Mouse (Mus musculus) retina, postnatal 7 days (tissue): ENCODE data around the gene Bysl.
"Not testable (repeated sequence)": the region's sequence is repeated elsewhere in the genome, so short reads cannot be mapped to it uniquely, and the experiment has no call there.

Experiments
- DNase-seq: peaks from one replicate; pipeline ENCODE4 v3.0.0-alpha.2; 2012; ENCODE audit warnings: low read depth, low spot score

The Bysl gene

GRCm38 (mm10) chr17:47618556-47619311 is 7.4 kb upstream of the Bysl start:
- DNase-seq: no peak

GRCm38 (mm10) chr17:47617605-47618307 is 6.5 kb upstream of the Bysl start:
- no peak for DNase-seq

GRCm38 (mm10) chr17:47616652-47617051 is 5.4 kb upstream of the Bysl start:
- DNase-seq: no peak

DNA sequence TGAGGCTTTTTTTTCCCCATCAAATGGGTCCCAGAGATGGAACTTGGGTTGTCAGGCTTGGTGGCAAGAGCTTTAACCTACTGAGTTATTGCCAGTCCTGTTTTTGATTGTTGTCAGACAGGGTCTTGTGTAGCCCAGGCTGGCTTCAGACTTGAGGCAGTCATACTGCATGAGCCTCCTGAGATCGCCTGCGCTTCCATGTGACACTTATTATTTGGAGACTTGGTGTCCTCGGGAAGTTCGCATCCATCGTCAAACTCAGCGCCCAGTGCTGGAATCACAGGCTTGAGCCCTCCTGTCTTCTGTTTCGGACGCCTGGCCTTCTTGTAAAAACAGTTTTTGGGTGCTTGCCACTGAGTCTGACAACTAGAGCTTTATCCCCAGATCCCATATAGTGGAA is 4.8 kb upstream of the Bysl start:
- no peak for DNase-seq

DNA sequence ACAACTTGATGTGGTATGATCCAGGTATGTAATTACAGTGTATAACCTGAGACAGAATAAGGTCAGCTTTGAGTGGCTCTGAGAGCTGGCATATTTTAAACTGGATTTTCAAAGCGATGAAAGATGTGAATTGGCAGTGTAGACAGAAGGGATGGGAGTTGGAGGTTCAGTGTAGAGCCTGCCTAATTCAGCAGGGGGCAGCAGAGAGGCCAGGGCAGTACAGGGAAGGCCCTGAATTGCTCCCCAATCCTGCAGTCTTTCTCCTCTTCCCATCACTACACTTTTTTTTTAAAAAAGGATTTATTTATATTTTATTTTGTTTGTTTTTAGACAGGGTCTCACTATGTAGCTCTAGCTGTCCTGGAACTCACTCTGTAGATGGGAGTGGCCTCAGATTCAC is 2.7 kb upstream of the Bysl start:
- no peak for DNase-seq

DNA sequence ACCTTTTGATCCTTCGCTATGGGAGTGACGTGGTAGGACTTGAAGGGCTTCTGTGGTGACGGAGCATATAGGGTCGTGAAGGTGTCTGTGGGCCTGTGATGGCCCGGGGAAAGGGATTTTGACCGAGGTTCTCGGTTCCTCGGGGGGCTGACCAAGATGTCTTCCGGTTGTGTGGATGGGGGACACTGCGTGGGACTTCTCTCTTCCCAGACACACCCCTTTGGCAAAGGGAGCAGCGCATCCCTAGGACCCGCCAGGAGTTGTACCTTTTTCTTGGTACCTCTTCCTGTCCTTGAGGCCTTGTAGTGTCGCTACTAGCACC is 330 bp upstream of the Bysl start:
- DNase-seq: no peak

DNA sequence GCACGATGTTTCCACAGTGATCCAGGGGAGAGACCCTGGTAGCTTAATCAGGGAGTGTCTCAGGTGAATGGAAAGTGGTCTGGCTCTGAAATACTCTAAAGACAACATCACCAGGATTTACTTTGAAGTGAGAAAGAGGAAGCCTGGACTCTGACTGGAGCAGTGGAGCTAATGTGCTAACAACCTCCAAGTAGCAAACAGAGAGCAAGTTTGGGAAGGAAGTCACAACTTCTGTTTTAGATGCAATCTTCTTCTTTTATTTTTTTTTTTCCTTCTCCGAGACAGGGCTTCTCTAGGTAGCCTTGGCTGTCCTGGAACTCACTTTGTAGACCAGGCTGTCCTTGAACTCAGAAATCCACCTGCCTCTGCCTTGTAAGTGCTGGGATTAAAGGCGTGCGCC is 2.1 kb downstream of the Bysl start:
- no peak for DNase-seq

DNA sequence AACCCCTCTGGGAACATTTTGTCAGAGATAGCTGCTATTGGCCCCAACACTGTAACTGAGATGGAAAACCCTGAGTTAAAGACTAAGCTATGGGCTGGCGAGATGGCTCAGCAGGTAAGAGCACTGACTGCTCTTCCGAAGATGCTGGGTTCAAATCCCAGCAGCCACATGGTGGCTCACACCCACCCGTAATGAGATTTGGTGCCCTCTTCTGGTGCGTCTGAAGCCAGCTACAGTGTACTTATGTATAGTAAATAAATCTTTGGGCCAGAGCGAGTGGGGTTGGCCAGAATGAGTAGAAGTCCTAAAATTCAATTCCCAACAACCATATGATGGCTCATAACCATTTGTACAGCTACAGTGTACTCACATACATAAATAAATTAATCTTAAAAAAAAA is 5.1 kb downstream of the Bysl start:
- no peak for DNase-seq

DNA sequence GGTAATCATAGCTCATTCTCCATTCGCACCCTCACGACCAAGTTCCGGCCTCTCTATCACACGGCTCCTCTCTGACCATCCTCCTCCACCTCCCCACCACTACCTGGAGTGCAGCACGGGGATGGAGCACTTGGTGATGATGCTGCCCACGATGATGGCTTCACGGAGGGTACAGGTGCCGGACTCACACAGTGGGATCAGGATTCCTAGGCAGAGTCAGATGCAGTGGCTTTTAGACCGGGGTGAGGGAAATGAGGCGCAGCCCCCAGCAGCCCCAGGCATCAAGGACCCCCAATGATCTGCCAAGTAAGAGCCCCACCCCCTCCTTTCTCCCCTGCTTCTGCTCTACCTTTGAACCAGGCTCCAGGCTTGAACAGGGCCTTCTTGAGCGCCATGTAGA is 9.0 kb downstream of the Bysl start:
- DNase-seq: no peak

- DNase-seq: no peak
Observed at GRCm38 (mm10) chr17:47601389-47601755, 9.9 kb downstream of the Bysl start.

GRCm38 (mm10) chr17:47600601-47601388 is 10.5 kb downstream of the Bysl start:
- DNase-seq: no peak

DNA sequence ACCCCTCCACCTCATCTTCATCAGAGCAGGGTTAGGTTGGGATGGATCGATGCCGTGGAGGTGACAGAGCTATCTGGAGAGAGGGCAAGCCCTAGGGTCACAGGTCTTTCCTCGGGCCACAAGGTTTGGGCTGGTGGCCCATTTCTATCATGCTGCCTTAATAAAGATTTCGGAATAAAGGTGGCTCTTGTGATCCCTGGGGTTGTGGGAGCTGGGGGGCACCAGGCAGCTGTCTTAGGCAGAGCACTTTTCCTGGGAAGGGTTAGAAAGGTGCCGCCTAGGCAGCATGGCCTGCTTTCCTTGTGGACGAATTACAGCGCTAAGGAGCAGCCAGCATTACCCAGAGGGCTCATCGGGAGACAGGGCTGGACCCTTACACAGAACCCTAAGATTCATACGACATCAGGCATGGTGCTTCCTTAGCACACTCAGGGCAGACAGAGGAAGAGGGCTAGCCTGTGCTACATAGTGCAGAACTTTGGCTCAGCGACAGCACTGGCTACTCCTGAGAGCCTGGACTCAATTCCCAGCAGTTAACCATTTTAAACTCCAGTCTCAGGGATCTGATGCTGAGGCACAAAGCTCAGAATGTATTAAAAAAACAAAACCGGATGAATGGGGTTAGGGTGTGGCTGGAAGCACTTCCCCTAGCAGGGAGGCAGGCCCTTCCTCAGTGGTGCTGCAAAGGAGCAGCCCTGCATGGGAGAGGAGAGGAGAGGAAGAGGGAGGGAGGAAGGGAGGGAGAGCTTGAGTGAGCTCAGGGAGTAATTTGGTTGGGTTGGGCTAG is 11.6 kb downstream of the Bysl start:
- no peak for DNase-seq

DNA sequence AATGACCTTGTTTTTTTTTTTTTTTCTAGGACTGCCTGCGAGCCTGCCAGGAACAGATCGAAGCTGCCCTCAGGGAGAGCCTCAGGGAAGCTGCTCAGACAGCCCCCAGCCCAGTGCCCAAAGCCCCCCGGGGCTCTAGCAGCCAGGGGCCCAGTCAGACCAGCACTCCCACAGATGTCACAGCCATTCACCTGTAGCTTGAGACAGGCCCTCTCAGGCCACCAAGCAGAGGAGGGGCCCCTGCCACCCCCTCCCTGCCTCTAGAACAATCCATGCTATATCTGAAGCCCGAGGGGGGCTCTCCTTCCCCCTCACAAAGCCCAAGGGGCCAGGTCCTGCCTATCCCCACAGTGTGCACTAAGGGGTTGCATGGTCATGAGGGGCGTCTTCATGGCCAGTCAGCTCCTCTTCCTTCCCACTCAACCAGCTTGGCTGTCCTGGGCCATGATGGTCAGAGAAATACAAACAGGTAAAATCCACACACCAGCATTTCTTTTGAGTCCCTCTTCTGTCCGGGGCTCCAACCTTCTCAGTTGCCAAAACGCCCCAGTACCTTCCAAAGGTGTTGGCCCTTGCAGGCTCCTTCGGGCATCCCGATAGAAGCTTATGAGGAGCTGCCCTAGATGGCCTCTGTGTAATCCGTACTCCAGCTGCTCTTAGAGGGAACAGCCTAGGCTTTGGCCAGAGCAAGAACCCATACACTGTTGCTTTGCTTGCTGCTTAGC is 12.6 kb downstream of the Bysl start:
- DNase-seq: not testable (repeated sequence)

DNA sequence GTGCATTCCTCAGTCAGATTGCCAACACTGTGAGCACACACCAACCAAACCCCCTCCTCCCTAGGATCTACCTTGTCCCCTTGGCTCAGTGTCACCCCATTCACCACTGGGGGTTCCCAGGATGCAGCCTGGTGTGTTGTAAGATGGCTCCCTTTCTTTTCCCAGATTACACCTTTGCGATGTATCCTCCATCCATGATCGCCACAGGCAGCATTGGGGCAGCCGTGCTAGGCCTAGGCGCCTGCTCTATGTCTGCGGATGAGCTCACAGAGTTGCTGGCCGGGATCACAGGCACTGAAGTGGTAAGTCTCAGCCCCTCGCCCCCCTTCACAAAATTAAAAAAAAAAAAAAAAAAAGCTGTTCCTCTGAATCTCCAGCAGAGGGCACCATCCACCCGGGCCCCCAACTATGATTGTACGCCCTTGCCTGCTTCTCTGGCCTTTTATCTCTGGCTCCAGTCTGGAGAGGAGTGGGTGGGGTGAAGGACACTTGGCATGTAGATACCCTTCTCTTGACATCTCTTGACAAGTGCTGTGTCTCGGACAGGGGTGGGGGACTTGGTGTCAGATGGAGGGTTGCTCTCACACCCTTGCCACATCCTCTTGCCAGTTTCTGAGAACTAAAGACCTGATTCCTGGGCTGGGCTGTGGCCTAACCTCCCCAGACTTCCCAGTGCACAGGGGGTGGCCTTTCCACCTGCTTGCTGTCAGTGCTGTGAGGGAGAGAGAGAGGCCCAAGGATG is 13.3 kb downstream of the Bysl start:
- DNase-seq: no peak

DNA sequence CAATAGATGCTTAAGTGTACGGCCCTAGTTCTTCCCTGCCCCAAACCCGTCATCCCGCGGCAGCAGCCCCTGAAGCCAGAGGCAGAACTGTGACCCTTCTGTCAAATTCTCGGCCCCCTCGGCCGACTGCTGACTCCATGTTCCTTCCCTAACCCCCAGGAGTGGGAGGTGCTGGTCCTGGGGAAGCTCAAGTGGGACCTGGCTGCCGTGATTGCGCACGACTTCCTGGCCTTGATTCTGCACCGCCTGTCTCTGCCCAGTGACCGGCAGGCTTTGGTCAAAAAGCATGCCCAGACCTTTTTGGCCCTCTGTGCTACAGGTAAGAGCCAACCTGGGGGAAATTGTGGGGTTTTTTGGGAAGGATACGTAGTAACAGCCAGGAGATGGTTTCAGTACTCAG is 14.0 kb downstream of the Bysl start:
- no peak for DNase-seq

- no peak for DNase-seq
Observed at GRCm38 (mm10) chr17:47596839-47597164, 14.5 kb downstream of the Bysl start.

DNA sequence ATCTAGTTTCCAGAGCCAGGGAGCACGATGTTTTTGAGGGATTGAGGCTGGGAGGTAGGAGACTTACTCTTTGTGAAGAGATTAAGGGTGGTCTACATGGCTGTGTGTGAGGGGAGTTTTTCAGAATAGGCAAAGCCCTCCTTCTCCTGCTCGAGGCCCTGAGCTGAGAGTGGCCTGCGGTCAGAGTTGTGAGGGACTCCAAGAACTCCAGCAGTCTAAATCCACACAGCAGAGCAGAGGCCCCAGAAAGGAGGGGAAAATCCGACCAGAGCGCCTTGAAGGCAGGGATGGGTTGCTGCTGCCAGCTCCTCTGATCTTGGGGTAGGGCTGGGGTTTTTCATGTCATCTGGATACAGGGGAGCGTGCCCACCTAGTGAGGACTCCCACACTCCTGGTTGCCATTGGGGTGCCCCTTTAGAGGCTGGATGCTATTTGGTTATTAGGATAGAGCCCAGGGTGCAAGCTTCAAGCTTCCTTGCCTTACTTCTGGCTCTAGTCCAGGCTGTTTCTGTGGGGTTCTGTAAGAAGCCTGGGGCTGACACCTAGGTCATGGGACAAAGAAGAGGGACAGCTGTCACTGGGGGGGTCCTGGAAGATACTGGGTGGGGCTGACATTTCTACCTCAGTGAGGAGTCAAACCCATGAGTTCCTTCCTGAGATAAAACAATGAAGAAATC is 15.0 kb downstream of the Bysl start:
- no peak for DNase-seq

- no peak for DNase-seq
Observed at GRCm38 (mm10) chr17:47595248-47596161, 15.8 kb downstream of the Bysl start.

DNA sequence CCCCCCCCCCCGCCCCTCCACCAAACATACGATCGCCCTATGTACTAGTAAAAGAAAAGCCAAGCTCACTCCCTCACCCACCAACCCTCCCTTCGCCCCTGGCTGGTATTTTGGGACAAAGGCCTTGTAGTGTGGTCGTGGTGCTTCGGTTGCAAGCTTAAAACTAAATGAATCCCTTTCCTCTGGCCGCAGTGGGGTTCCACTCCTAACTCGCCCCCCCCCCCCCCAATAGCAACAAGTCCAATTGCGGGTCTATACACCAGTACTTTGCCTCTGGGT is 16.4 kb downstream of the Bysl start:
- no peak for DNase-seq
